Mouse (Mus musculus) frontal cortex, postnatal 10 days (tissue): ENCODE results near the gene Slc2a10.

Experiments
- DNase-seq, 2 experiments: peaks; one replicate each; pipeline ENCODE4 v3.0.0; 2022; ENCODE audit warnings: low spot score in 2 of 2, mixed read lengths in 1 of 2

Gene Slc2a10

DNA sequence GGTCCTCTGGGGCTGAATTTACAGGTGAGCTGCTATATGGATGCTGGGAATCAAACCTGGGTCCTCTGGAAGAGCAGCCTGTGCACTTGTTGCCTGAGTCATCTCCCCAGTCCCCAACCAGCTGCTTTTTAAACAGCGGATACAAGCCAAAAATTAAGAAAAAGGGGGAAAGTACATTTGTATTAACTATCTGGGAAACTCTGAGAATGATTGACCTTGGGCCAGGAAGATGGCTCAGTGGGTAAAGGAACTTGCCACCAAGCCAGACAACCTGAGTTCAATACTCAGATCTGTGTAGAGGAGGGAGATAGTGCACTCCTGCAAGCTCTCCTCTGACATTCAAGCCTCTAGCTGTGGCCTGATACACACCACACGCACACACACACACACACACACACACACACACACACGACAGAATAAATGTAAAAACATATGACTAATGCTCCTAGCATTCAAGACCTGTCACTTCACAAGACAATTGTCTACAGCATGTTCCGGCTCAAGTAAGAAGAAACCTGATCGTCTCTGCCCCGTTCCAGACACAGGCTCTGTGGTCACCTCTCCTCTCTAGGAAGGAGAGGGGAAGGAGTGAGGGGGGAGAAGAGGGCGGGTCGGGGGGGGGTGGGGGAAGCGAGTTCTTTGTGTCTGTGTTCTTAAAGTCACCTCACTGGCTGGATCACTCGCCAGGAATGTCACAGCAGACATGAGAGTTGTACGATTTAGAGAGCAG is 56.1 kb downstream of the Slc2a10 start:
- DNase-seq, result no peak

DNA sequence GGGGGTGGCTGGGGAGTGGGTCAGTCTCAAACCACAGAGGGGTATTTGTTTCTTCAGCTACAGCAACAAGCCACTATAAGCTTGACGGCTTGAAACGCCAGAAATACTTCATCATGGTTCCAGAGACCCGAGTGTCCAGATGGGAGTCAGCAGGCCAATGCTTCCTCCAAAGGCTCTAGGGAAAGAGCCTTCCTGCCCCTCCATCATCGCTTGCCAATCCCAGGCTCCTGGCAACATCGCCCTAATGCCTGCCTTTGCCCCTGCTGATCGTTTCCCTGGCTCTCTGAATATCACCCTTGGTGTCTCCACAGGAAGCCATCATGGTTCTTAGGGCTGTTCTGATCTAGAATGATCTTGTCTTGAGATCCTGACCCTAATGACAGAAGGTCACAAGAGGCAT is 58.3 kb downstream of the Slc2a10 start:
- no peak for DNase-seq

DNA sequence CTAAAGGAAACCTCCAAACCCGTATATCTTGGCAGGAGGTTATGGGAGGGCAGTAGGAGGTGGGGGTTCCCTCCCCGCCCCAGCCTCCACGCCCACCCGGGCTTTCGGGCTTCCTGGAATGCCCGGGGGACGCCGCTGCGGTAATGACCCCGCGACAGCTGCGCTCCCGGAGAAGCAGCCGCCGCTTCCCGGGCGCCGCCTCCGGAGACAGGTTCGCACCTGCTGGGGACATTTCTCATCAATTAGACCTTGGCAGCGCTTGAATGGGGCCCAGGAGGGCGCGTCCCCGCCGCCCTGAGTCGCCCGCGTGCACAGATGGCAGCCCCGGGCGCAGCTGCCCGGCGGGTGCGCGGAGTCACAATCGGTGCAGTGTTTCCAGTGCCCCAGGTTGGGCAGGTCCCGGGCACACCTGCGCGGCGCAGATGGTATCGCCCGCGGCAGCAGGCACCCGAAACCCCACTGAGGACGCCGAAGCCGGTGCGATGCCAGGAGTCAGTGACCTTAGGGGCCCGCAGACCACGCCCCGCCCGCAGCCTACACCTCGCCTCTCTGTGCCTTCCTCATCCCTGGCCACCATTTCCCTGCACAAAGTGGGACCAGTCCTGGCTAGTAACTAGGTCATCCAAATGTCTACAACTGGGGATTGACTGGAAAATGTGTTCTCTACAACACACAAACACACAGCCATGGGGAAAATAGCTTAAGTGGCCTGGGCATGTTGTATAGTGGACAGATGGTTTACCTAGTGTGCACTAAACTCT is 59.9 kb downstream of the Slc2a10 start:
- peak; percentile 17 to 21 for DNase-seq

DNA sequence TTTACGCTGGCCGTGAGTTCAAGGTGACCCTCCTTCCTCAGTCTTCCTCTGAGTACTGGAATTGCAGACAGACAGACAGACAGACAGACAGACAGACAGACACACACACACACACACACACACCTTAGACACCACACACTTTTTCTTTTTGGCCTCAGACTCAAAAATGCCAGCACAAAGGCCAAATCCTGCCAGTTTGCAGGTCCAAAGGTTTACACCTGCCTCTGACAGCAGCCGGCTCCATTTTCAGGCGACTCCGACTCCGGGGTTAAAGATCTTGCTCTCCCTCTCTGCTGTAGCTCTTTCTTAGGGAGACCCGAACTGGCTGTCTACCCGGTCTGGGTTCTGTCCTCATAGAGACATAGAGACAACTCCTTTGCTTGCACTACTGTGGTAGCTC is 60.5 kb downstream of the Slc2a10 start:
- no peak for DNase-seq

DNA sequence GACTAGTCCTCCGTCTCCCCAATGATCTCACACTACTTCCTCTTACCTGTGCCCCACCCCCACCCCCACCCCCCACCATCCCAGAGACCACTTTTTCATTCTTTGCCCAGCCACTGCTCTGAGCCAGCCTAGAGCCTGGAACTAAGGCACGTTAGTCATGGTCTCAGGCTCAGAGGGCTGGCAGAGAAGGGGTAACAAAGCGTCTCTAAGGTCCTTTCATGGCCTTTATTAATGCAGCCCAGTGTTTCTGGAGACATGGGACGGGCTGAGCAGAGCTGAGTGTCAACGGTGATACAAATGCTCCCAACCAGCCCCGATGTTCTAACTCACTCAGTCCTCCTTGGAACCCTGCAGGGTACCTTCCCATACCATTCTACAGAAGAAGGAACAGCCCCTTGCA is 61.0 kb downstream of the Slc2a10 start:
- DNase-seq, result no peak

DNA sequence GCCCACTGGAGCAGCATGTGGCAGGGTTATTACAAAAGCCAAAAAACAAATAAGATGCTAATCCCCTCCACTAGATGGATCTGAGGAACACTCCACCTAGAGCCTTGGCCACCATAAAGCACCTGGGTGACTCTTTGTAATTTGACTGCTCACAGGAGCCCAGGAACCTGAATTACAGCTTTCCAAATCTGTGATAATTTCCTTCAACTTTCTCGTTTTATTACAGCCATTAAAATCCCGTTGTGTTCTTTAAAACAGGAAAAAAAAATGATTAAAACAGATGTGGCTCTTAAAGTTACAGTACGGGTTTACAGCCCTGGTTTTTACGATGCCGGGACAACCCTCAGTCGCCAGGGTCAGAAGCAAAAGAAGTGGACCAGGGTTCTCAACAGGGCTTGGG is 63.3 kb downstream of the Slc2a10 start:
- DNase-seq, result no peak

DNA sequence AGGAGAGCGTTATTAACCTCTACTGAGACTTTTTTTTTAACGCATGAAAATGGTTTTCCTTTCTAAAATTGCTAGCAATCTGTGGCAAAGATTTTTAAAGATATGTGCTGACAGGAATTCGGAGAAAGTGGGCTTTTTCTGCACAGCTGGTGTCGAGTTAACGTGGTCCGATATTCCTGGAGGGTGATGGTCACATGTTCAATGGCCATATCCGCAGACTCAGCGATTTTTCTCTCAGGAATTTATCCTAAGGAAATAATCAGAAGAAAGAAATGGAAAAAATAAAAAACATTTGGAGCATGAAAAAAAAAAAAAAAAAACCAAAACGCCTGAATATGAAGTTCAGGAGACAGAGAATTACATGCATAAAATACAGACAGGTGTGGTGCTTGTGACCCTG is 64.2 kb downstream of the Slc2a10 start:
- no peak for DNase-seq

DNA sequence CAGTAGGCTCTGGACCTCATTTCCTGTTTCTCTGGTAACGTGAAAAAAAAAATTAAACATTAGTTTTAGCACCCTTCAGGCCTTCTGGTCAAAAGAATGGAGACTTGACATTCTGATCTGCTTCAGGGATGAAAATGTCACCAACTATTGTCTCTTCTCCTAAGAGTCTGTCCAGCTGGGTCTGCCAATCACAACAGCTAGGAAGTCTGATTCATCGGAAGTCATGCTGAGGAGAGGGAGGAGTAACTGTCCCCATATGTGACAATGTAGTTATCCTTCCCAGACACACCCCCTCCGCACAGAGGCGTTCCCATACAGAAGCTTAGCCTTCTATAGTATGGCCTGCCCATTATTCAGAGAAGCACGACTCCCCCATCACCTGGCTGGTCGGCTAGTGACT is 65.3 kb downstream of the Slc2a10 start:
- no peak for DNase-seq
